Mouse (Mus musculus) hindbrain, embryonic 15.5 days (tissue): Measurements from ENCODE around the gene Numa1. TPM values are rescaled to one million over a fixed set of nuclear protein-coding genes. Genes with fewer than 3 reads are reported as not detected.
A peak's percentile ranks its signal among the peaks of the same experiment; 100 is the strongest.
"Not testable (repeated sequence)": the region's sequence is repeated elsewhere in the genome, so short reads cannot be mapped to it uniquely, and the experiment has no call there.

Source experiments
- ATAC-seq: fragments of 200-750 bp; cut with Nextera tagmentation; 2 replicates; pipeline ENCODE4 v1.8.0; 2017; ENCODE audit warnings: low read depth, moderate number of reproducible peaks, moderate TSS enrichment; ENCODE audit not compliant: low FRiP score
- H3K27ac ChIP-seq: fragments of 300-500 bp; sonication (generic); replicated peaks from 2 replicates; pipeline ENCODE4 v1.5.1; 2015; ENCODE audit warnings: mild to moderate bottlenecking, inconsistent platforms
- H3K27me3 ChIP-seq: fragments of 300-500 bp; sonication (generic); 2 replicates; pipeline ENCODE4 v1.6.1; 2015; ENCODE audit warnings: control low read depth, inconsistent platforms
- H3K36me3 ChIP-seq: fragments of 300-500 bp; sonication (generic); 2 replicates; pipeline ENCODE4 v1.6.1; 2015; ENCODE audit warnings: control low read depth, inconsistent platforms
- H3K4me1 ChIP-seq: fragments of 300-500 bp; sonication (generic); replicated peaks from 2 replicates; pipeline ENCODE4 v1.6.1; 2015; ENCODE audit warnings: control low read depth, inconsistent platforms
- H3K4me2 ChIP-seq: fragments of 300-500 bp; sonication (generic); 2 replicates; pipeline ENCODE4 v1.6.1; 2015; ENCODE audit warnings: moderate library complexity, mild to moderate bottlenecking, inconsistent platforms
- H3K4me3 ChIP-seq: fragments of 300-500 bp; sonication (generic); 2 replicates; pipeline ENCODE4 v1.5.1; 2015; ENCODE audit warnings: mild to moderate bottlenecking, inconsistent platforms
- H3K9ac ChIP-seq: fragments of 300-500 bp; sonication (generic); 2 replicates; pipeline ENCODE4 v1.6.1; 2015; ENCODE audit warnings: inconsistent platforms
- H3K9me3 ChIP-seq: fragments of 300-500 bp; sonication (generic); 2 replicates; pipeline ENCODE4 v1.6.1; 2016; ENCODE audit warnings: control low read depth, inconsistent platforms
- WGBS: fragments of 180-500 bp; shearing (Covaris S2); methylation state at CpG from one replicate; pipeline ENCODE4 v1.1.7; 2015; 5-methylcytosine and 5-hydroxymethylcytosine counted together
- polyA plus RNA-seq: library from polyadenylated mRNA; unstranded; fragments of >200 nt; fragmentation: Nextera tagmentation; extraction: Ambion mirVana; gene quantifications from 2 replicates; pipeline ENCODE4 v1.2.1, GENCODE M21; 2015

Gene Numa1
- polyA plus RNA-seq, 1 experiment from 2014 or later = 46.5 TPM

DNA sequence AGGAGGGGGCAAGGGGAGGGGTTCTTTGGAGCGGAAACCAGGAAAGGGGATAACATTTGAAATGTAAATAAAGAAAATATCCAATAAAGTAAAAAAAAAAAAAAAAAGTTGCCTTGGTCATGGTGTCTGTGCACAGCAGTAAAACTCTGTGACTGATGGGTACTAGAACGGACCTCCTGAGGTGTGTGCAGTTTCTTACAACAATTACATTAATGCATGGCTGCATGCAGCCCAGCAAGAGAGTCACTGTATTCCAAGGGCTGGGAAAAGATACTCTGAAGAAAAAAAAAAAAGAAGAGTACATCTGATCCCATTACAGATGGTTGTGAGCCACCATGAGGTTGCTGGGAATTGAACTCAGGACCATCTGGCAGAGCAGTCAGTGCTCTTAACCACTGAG, 87.0 kb downstream of the Numa1 start:
- H3K9me3 ChIP-seq, H3K4me2 ChIP-seq, H3K27ac ChIP-seq, H3K4me1 ChIP-seq, H3K4me3 ChIP-seq, H3K9ac ChIP-seq, ATAC-seq, H3K27me3 ChIP-seq: not testable (repeated sequence)
- peaks cover 71% of the 10 kb centered on the region for H3K36me3 ChIP-seq
- WGBS = 76% methylated on average over 2 of the region's 2 CpGs

GRCm38 (mm10) chr7:102023821-102024220, 89.9 kb downstream of the Numa1 start:
- Histone ChIP-seq H3K4me1 (no peaks in the 10 kb centered on the region), H3K9me3 (no peaks in the 10 kb centered on the region), H3K27ac (no peak overlapping the region), H3K9ac (no peak overlapping the region), H3K36me3 (peaks cover 67% of the 10 kb centered on the region), H3K27me3 (no peaks in the 10 kb centered on the region), H3K4me2 (no peak overlapping the region), H3K4me3 (no peak overlapping the region)
- 96% methylated on average over 9 of the region's 9 CpGs for WGBS
- no peak for ATAC-seq

GRCm38 (mm10) chr7:102025187-102026119, 91.5 kb downstream of the Numa1 start:
- no peak overlapping the region for H3K9ac ChIP-seq
- no peaks in the 10 kb centered on the region for H3K4me1 ChIP-seq
- no peaks in the 10 kb centered on the region for H3K27me3 ChIP-seq
- H3K36me3 ChIP-seq = peaks cover 61% of the 10 kb centered on the region
- ATAC-seq = no peak
- 88% methylated on average over 2 of the region's 2 CpGs for WGBS
- H3K4me3 ChIP-seq = no peak overlapping the region
- no peak overlapping the region for H3K4me2 ChIP-seq
- H3K9me3 ChIP-seq = no peaks in the 10 kb centered on the region
- no peak overlapping the region for H3K27ac ChIP-seq

DNA sequence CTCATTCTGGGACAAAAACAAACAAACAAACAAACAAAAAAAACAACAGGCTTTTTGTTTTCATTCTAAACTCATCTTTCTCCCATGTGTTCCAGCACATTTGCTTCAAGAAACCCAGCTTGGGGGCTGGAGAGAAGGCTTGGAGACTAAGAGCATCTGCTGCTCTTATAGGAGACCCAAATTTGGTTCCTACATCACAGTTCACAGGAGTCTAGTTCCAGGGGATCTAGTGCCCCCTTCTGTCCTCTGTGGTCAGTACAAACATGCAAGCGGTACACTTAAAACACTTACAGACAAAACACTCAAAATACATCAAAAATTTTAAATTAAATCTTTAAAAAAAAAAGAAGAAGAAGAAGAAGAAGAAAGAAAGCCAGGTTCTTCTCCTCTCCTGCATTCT, 101.0 kb downstream of the Numa1 start:
- no peaks in the 10 kb centered on the region for H3K9me3 ChIP-seq
- H3K4me1 ChIP-seq = no peaks in the 10 kb centered on the region
- ATAC-seq = no peak
- WGBS = 84% methylated on average over 1 of the region's 1 CpGs
- no peak overlapping the region for H3K4me2 ChIP-seq
- H3K27ac ChIP-seq = no peak overlapping the region
- H3K27me3 ChIP-seq = no peaks in the 10 kb centered on the region
- peaks cover 79% of the 10 kb centered on the region for H3K36me3 ChIP-seq
- no peak overlapping the region for H3K4me3 ChIP-seq
- H3K9ac ChIP-seq = no peak overlapping the region

DNA sequence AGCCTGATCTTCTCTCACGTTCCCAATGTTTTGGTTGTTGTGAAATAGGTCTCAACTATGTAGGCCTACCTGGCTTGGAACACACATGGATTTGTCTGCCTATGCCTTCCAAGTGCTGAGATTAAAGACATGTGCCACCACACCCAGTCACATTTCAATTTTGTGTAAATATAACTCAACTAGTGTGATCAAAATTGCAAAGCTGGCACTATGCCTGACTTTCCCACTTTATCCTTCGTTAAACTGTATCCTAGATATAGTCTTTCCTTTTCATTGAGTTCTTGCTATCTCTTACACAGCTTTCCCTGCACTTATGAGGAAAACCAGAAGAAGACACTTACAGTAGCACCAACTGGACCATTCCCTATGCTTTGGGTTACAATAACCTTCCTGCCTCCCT, 101.6 kb downstream of the Numa1 start:
- Histone ChIP-seq H3K4me3 (no peak overlapping the region), H3K27ac (no peak overlapping the region), H3K9ac (no peak overlapping the region), H3K9me3 (no peaks in the 10 kb centered on the region), H3K4me1 (no peaks in the 10 kb centered on the region), H3K27me3 (no peaks in the 10 kb centered on the region), H3K36me3 (peaks cover 83% of the 10 kb centered on the region), H3K4me2 (no peak overlapping the region)
- no peak for ATAC-seq
- 97% methylated on average over 2 of the region's 2 CpGs for WGBS

DNA sequence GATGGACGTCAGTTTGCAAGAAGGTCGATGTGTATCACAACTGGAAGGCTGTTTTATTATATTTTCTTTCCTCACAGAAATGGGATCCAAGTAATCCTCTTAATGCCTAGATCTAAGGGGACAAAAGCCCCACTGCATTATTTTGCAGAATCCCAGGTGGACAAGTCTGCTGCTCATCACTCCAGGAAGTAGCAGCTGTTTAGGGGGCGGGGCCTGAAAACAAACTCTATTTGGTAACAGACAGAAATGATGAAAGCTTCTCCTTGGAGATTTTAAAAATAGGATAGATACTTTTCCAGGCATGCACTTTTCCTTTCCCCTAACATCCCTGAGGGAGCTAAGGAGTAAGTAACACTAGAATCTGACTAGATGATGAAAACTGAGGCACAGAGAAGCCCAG, 103.4 kb downstream of the Numa1 start:
- Histone ChIP-seq H3K27ac (no peak overlapping the region), H3K9me3 (no peaks in the 10 kb centered on the region), H3K4me3 (no peak overlapping the region), H3K9ac (no peak overlapping the region), H3K4me1 (no peaks in the 10 kb centered on the region), H3K27me3 (no peaks in the 10 kb centered on the region), H3K36me3 (peaks cover 80% of the 10 kb centered on the region), H3K4me2 (no peak overlapping the region)
- ATAC-seq = no peak
- 95% methylated on average over 3 of the region's 3 CpGs for WGBS

- no peak for ATAC-seq
- Histone ChIP-seq H3K27ac (no peak overlapping the region), H3K9me3 (no peaks in the 10 kb centered on the region), H3K4me2 (no peak overlapping the region), H3K4me1 (no peaks in the 10 kb centered on the region; the same call in 1 of the 2 replicates), H3K9ac (no peak overlapping the region), H3K36me3 (peaks cover 37% of the 10 kb centered on the region), H3K27me3 (no peaks in the 10 kb centered on the region), H3K4me3 (no peak overlapping the region)
- WGBS = 73% methylated on average over 2 of the region's 2 CpGs
Observed at GRCm38 (mm10) chr7:102042314-102042713, 108.4 kb downstream of the Numa1 start.

DNA sequence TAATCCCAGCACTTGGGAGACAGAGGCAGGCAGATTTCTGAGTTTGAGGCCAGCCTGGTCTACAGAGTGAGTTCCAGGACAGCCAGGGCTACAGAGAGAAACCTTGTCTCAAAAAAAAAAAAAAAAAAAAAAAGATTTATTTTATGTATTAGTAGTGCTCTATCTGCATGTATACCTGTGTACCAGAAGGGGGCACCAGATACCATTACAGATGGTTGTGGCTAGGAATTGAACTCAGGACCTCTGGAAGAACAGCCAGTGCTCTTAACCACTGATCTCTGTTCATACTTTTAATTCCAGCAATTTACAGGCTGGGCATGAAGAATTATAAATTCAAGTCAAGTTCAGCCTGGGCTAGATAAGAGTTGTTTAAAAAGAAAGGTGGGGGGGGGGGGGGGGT, 114.6 kb downstream of the Numa1 start:
- H3K9me3 ChIP-seq, H3K4me1 ChIP-seq, H3K4me3 ChIP-seq, H3K9ac ChIP-seq, H3K4me2 ChIP-seq, H3K27ac ChIP-seq, ATAC-seq, H3K36me3 ChIP-seq, H3K27me3 ChIP-seq: not testable (repeated sequence)

- no peaks in the 10 kb centered on the region for H3K27me3 ChIP-seq
- no peak overlapping the region for H3K9ac ChIP-seq
- peaks cover 36% of the 10 kb centered on the region for H3K4me1 ChIP-seq
- no peak overlapping the region for H3K4me3 ChIP-seq
- ATAC-seq = no peak
- no peaks in the 10 kb centered on the region for H3K9me3 ChIP-seq
- WGBS = 96% methylated on average over 3 of the region's 3 CpGs
- H3K27ac ChIP-seq = no peak overlapping the region
- H3K4me2 ChIP-seq = no peak overlapping the region
- no peaks in the 10 kb centered on the region for H3K36me3 ChIP-seq
Observed at GRCm38 (mm10) chr7:102061353-102061752, 127.4 kb downstream of the Numa1 start.

DNA sequence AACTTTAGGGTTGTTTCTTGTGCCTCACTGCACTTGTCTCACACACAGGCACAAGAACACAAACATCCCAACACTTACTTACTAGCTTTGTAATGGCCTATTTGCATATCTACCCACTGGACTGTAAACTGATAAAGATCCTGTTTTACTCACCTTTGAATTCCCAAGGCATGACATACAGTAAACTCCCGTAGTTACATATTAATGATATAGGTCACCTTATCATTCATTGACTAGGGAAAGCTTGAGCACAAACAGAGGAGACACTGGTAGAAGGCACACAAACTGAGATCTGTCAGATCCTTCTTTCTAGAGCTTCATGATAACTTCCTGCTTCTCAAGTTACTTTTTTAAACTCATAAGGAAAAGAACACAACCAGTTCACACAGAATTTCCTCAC, 128.3 kb downstream of the Numa1 start:
- Histone ChIP-seq H3K4me3 (no peak overlapping the region), H3K4me2 (no peak overlapping the region), H3K9me3 (no peaks in the 10 kb centered on the region), H3K27me3 (no peaks in the 10 kb centered on the region), H3K4me1 (peaks cover 40% of the 10 kb centered on the region), H3K36me3 (no peaks in the 10 kb centered on the region), H3K9ac (no peak overlapping the region), H3K27ac (no peak overlapping the region)
- no peak for ATAC-seq
- 87% methylated on average over 1 of the region's 1 CpGs for WGBS

GRCm38 (mm10) chr7:102063891-102064290, 130.0 kb downstream of the Numa1 start:
- no peak overlapping the region for H3K9ac ChIP-seq
- peak overlapping the region; percentile 72 for H3K4me3 ChIP-seq
- H3K27me3 ChIP-seq = no peaks in the 10 kb centered on the region

More at GRCm38 (mm10) chr7:102063891-102064290, 130.0 kb downstream of the Numa1 start:
- H3K4me2 ChIP-seq = peak overlapping the region; percentile 65
- H3K36me3 ChIP-seq = no peaks in the 10 kb centered on the region
- H3K27ac ChIP-seq = no peak overlapping the region
- no peak for ATAC-seq
- WGBS = 95% methylated on average over 9 of the region's 9 CpGs
- no peaks in the 10 kb centered on the region for H3K9me3 ChIP-seq
- H3K4me1 ChIP-seq = peaks cover 40% of the 10 kb centered on the region
